Mouse (Mus musculus) right cerebral cortex, postnatal 14 days (tissue): ENCODE measurements around the gene Rabep2.
A peak's percentile ranks its signal among the peaks of the same experiment; 100 is the strongest.

Experiments
- DNase-seq: peaks from one replicate; pipeline ENCODE4 v3.0.0; 2022

The Rabep2 gene

GRCm38 (mm10) chr7:126435801-126436200, 7.2 kb downstream of the Rabep2 start:
- no peak for DNase-seq

- peak; percentile 45 for DNase-seq
These were observed 8.3 kb downstream of the Rabep2 start for GRCm38 (mm10) chr7:126436851-126437250.

- peak; percentile 21 for DNase-seq
These were observed 11.6 kb downstream of the Rabep2 start for GRCm38 (mm10) chr7:126440134-126440533.

DNA sequence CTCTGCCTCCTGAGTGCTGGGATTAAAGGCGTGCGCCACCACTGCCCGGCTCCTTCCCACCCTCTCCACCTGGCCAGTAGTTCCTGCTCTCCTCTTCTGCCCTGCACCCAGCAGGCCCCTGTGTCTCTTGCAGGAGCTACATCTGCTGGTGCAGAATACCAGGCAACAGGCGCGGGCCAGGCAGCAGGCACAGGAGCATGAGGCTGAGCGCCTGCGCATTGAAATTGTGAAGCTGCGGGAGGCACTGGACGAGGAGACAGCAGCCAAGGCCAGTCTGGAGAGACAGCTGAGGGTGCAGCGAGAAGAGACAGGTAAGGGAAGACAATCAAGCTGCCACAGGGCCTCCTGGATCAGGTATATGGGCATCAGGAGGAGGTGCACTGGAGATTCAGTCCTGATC, 15.4 kb downstream of the Rabep2 start:
- no peak for DNase-seq

DNA sequence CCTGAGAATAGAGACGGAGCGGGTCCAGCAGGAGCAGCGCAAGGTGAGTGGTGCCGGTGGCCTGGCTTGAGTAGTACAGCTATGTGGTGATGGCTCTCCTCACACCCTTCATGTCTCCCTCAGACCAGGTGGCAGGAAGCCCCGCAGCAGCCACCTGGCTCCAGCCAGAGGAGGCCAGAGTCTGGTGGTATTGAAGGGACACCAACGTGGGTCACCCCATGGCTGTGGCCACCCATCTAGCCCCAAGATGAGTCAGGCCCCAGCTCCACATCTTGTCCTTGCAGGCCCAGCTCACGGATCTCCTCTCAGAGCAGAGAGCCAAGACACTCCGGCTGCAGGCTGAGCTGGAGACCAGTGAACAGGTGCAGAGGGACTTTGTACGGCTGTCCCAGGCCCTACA, 16.0 kb downstream of the Rabep2 start:
- no peak for DNase-seq

DNA sequence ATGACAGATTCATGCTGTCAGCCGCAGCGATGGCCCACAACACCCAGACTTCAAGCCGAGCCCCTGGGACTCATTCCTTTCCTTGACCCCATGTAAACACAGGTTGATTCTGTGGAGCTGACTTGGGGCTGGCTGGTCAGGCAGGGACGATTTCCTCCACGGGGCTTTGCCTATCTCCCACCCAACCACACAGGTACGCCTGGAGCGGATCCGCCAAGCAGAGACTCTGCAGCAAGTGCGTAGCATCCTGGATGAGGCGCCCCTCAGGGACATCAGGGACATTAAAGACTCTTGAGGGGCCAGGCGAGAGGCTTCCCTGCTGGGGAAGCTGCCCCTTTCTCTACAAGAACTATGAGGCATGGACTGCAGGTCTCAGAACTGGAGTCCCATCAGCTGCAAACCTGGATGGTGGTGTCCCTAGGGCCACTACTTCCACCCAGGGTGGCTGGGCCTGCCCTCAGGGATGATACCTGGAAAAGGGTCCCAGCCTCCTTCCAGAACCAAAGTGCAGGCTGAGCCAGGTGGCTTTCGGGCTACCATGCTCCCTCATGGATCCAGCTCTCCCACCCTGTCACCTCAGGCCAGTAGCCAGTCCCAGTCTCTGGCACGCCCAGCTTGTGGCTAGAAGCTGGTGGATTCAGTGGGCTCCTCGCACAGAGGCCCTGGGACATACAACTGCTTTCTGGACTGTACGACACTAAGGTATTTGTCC, 16.7 kb downstream of the Rabep2 start:
- no peak for DNase-seq

- no peak for DNase-seq
These were observed 17.7 kb downstream of the Rabep2 start for GRCm38 (mm10) chr7:126446217-126446616.

GRCm38 (mm10) chr7:126448481-126448880, 19.9 kb downstream of the Rabep2 start:
- DNase-seq = no peak

DNA sequence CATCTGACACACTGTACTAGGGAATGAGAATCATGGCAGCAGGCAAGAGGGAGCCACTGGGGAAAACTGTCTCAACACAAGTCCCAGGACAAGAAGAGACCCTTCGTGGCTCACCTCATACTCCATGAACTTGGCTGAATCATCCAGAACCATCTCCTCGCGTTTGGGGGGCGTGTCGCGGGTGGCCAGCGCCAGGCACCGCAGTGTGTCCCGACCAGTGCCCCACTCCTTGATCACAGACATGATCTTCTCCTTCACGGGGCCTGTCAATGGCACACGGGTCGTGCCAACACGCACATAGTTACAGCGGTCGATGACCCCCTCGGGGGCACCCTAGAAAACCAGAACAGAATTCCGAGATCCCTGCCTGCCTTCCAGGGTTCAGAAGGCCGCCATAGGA, 21.4 kb downstream of the Rabep2 start:
- no peak for DNase-seq

DNA sequence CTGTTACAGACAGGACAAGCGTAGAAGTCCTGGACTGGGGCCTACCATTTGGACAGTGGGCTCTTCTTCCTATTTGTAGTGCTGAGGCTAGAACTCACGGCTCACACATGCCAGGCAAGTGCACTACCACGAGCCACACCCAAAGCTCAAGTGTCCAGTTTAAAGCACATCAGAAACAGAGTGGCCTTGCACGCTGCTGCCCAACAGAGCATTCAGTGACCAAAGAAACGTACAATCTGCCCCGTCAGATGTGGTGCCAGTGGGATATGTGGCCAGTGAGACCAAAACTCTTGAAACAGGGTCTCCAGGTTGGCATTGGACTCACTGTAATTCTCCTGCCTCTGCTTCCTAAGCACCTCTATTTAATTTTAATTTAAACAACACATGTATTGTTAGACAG, 22.1 kb downstream of the Rabep2 start:
- DNase-seq = no peak

DNA sequence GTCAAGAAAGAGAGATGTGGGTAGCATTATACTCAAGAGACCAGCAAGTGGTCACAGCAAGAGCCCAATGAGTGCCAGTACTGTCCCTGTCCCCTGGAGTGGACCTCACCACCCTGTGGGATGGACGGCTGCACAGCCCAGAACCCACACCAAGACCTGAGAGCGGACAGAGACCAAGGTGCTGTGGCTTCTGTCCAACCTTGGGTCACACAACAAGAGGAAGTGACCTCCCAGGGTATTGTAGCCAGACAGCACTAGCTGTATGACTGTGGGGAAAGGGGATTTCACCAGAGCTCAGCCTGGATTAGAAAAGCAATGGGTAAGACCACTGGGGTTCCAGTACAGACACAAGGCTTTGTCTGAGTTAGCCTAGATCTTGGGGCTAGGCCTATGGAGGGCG, 23.7 kb downstream of the Rabep2 start:
- no peak for DNase-seq

GRCm38 (mm10) chr7:126453861-126454260, 25.3 kb downstream of the Rabep2 start:
- DNase-seq = no peak

DNA sequence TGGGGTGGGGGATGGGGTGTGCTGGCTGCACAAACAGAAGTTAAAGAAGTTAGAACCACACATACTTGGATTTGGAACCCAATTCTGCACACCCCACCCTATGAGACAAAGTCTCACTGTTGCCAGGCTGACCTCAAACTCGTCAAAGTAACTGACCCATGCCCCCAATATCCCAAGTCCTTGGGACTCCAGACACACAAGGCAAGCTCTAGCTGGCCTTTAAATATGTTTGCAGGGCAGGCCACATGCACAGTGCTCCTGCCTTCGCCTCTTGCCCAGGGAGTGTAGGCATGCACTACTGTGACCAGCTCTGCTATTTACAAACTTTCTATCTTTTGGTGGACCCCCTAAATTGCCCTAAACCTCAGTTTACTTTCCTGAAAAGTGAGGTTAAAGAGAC, 26.7 kb downstream of the Rabep2 start:
- no peak for DNase-seq

DNA sequence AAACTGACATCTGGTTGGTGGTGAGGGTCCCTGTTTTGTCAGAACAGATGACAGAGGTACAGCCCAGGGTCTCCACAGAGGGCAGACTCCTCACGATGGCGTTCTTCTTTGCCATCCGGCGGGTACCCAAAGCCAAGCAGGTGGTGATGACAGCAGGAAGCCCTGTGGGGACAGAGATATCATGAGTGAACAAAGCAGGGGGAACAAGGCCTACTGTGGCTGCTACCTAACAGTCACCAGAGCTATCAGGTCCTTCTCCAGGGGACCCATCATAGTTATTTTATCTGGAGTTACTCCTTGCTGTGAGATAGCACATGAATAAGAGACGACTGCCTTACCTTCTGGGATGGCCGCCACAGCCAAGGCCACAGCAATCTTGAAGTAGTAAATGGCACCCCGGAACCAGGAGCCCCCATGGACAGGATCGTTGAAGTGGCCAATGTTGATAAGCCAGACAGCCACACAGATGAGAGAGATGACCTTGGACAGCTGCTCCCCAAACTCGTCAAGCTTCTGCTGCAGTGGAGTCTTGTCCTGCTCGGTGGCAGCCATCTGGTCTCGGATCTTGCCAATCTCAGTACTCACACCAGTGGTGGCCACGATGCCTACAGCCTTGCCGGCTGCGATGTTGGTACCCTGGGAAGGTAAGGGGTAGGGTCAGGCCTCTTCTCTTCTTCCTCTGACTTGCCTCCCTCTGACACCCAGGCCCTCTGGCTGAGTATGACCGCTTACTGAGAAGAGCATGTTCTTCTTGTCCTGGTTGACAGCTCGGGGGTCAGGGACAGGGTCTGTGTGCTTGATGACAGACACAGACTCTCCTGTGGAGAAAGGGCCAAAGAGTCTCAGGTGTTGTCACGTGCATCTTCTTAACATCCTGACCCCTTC, 28.1 kb downstream of the Rabep2 start:
- no peak for DNase-seq

- no peak for DNase-seq
These were observed 29.7 kb downstream of the Rabep2 start for GRCm38 (mm10) chr7:126458225-126458624.

- DNase-seq = no peak
These were observed 30.5 kb downstream of the Rabep2 start for GRCm38 (mm10) chr7:126458844-126459618.

- DNase-seq = no peak
These were observed 32.3 kb downstream of the Rabep2 start for GRCm38 (mm10) chr7:126460623-126461399.

GRCm38 (mm10) chr7:126461626-126462025, 33.1 kb downstream of the Rabep2 start:
- DNase-seq = no peak

GRCm38 (mm10) chr7:126463004-126463403, 34.4 kb downstream of the Rabep2 start, which contains the start of gene Atp2a1:
Atp2a1 (minus strand) TSS chr7:126463108.
- DNase-seq = no peak

- no peak for DNase-seq
These were observed 35.0 kb downstream of the Rabep2 start for GRCm38 (mm10) chr7:126463547-126463946.

- no peak for DNase-seq
These were observed 35.6 kb downstream of the Rabep2 start for GRCm38 (mm10) chr7:126464121-126464520.

- no peak for DNase-seq
These were observed 36.3 kb downstream of the Rabep2 start for GRCm38 (mm10) chr7:126464836-126465235.
